Mouse (Mus musculus) NIH3T3 (cell line): Measurements from ENCODE around the gene Gsg1l.
A peak's percentile ranks its signal among the peaks of the same experiment; 100 is the strongest.

ENCODE experiments used
- DNase-seq: peaks from one replicate; pipeline ENCODE4 v3.0.0-alpha.2; 2012; ENCODE audit warnings: low read depth

The Gsg1l gene

DNA sequence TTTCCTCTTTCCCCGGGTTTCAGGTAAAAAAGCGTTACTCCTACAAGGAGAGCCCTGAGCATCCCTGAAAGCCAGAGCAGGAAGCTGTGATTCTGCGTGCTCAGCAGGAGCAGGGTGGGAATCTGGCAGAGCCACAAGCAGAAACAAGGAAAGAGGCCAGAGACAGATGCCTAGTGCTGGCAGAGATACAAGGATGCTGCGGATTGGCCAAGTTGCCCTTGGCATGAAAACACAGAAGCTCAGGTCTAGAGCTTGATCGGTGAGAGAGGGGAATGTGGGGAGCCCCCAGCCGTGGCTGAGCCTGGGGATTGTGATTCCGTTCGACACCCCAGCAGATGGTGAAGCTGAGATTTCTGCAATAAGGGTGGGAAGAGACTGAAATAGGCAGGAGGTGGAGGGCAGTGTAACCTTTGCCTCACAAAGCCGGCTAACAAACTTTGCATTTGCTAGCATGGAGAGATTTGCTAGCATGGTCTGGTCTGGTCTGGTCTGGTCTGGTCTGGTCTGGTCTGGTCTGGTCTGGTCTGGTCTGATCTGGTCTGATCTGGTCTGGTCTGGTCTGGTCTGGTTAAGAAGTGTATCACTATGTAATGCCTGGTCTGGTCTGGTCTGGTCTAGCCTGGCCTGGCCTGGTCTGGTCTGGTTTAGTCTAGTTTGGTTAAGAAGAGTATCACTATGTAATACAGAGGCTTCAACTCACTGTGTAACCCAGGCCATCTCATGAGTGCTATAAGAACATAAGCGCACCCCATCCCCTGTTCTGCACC is 50.4 kb downstream of the Gsg1l start:
- DNase-seq: no peak

GRCm38 (mm10) chr7:126027410-126027809 is 54.8 kb downstream of the Gsg1l start:
- DNase-seq: no peak

- DNase-seq: peak; percentile 10
Observed at GRCm38 (mm10) chr7:126026600-126026999, 55.6 kb downstream of the Gsg1l start.

- no peak for DNase-seq
Observed at GRCm38 (mm10) chr7:126019966-126020365, 62.2 kb downstream of the Gsg1l start.

- DNase-seq: no peak
Observed at GRCm38 (mm10) chr7:126019321-126019720, 62.9 kb downstream of the Gsg1l start.

DNA sequence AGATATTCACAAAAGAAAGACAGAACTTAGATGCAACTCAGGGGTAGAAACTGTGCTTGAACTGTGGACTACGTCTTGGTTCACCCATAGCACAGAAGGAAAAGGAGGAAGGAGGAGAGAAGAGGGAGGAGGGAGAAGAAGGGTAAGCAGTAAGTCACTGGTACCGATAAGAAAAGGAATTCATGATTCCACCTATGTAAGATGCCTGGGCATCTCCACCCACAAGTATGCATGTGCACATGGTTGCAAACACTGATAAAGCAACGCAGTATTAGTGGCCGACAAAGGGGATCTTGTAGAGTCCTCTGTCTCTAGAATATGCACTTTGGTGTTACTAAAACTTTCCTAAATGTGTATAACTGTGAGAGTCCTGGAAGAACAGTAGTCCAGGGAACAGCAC is 64.8 kb downstream of the Gsg1l start:
- no peak for DNase-seq

GRCm38 (mm10) chr7:126012325-126013021 is 69.7 kb downstream of the Gsg1l start:
- DNase-seq: no peak

DNA sequence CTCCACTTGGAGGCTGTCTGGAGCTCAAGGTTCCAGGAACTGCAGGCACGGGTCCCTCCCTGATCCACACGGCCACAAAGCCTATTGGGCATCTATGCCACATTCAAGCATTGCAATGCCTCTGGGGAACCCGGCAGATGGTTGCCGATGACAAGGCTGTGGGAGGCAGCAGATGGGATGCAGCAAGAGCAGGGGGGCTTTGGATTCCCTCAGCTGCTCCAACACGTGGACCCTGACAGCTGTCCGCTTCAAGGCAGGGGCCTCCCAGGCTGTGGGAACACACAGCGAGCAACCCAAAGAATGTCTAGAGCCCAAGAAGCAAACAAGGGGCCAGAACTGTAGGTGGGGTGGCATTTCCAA is 73.4 kb downstream of the Gsg1l start:
- no peak for DNase-seq

DNA sequence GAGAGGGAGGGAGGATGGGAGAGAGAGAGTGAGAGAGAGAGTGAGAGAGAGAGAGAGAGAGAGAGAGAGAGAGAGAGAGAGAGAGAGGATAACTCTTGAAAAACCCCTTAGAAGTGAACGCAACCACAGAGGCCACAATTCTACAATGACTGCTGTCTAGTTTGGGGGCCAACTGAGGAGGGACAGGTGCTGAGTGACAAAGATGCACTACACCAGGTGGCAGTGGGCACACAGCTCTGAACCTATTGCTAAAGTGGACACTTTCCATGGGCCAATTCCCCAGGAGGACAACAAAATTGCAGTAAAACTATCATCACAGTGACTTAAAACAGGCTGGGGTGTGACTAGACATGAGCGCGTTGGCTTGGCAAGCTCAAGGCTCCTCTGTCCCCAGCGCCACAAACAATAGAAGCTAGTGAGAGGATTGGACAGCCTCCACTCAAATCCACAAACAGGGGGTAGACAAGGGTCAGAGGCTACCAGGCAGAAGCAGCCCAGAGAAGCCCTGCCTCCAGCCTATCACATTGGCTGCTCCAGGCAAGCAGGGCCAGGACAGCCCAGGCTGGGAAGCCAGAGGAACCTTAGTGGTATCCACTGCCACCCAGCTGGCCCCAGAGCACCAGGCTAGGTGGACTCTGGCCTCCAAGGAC is 73.9 kb downstream of the Gsg1l start:
- no peak for DNase-seq

GRCm38 (mm10) chr7:126007132-126007910 is 74.9 kb downstream of the Gsg1l start:
- DNase-seq: no peak

DNA sequence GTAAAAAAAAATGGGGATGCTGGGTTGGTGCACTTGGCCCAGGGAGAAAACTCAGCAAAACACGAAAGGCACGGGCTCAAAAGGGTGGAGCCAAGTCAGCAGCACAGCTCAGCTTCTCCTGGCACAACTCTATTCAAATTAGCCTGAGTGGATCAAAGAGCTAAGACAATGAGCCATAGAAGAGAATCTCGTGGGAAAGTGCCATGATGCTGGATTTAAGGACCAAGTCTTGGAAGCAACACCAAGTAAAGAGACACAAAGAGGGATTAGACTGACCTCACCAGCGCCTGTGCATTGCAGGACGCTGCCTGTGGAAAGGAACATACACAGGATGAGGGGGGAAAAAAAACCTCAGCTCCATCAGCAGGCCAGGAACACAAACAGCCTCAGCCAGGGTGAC is 76.9 kb downstream of the Gsg1l start:
- no peak for DNase-seq

GRCm38 (mm10) chr7:126001683-126002082 is 80.5 kb downstream of the Gsg1l start:
- DNase-seq: no peak

DNA sequence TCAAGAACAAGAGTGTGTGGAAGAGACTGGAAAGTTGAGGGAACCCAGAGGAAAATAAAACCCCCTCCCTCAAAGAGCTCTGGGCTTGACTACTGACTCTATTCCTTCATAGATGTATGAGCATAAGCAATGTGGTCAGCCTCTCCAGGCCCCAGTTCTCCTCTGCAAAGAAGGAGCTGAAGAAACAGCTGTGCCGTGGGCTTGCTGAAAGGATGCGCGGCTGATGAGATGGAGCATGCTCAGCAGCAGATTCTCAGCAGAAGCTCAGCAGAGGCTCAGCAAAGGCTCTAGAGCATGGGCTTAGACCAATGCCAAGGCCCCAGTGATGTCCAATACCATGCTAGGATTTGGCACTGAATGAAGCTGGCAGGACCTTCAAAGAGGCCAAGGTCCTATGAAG is 82.3 kb downstream of the Gsg1l start:
- no peak for DNase-seq

DNA sequence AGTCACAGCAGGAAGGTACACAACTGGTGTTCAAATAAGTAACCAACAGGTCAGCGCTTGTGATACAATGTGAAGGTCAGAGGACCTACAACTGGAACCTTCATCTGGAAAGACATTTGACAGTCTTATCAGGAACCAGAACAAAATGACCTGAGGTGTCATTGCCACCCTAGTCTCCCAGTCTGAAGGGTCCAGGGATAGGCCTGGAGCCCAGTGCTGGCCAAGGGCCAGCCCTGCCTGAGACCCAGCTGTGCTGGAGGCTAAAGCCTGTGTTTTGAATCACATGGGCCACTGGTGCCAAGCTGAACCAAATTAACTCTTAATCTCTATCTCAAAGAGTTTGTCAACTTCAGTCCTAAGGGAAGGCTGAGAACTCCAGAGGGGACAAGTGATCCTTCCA is 86.1 kb downstream of the Gsg1l start:
- DNase-seq: no peak

GRCm38 (mm10) chr7:125992356-125992891 is 89.8 kb downstream of the Gsg1l start:
- DNase-seq: no peak

GRCm38 (mm10) chr7:125991846-125992245 is 90.4 kb downstream of the Gsg1l start:
- no peak for DNase-seq

DNA sequence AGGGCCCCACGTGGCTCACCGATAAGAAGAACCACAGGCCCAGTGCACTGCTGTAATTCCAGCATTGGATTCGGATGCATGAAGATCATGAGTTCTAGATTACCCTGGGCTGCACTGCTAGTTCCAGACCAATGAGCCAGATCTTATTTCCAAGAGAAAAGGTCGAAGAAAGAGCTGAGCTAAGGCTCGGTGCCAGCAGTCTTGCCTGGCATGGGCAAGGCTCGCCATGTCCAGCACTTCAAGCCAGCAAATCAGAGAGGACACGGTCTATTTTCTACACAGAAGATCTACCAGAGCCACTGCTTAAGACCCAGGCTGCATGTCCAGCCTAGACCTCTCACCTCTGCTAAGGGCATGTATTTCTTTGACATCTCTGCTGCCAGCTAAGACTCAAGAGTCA is 92.2 kb downstream of the Gsg1l start:
- DNase-seq: no peak

GRCm38 (mm10) chr7:125989489-125989888 is 92.7 kb downstream of the Gsg1l start:
- no peak for DNase-seq

DNA sequence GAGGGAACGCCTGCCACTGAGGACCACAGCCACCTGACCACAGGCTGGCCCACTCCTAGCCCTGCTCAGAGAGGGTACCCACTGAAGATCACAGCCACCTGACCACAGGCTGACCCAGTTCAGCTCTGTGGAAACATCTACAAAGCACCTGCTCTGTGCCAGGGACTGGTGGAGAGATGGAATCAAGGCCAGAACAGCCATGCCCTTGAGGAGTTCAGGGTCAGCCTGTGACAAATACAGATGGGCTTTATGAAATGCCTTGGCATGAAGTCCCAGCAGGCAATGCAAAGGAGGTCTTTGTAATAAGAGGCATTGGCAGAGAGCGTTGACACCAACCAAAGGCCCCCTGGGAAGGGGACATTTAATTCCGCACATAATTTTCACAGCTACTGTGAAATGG is 93.9 kb downstream of the Gsg1l start:
- no peak for DNase-seq

GRCm38 (mm10) chr7:125987117-125987516 is 95.1 kb downstream of the Gsg1l start:
- no peak for DNase-seq

- DNase-seq: peak; percentile 48
Observed at GRCm38 (mm10) chr7:125985565-125985964, 96.6 kb downstream of the Gsg1l start.
